Mouse (Mus musculus): ENCODE results near the gene Snx33. TPM values are rescaled to one million over a fixed set of nuclear protein-coding genes. Genes with fewer than 3 reads are reported as not detected.

Snx33 gene
- polyA plus RNA-seq, 1 experiment from 2014 or later, result 25.8 TPM

- in situ Hi-C loops (cut with MboI; ENCODE audit: low pct_unique_long_range_greater_than_20kb), result loop anchor here (5.0 kb wide), 2 partner anchors 39 to 249 kb away; no protein-coding TSS in a partner anchor
- CTCF ChIA-PET, result interaction anchor here (5.0 kb wide), 1 partner anchor 43 kb away, joined by 31 read pairs; no protein-coding TSS in a partner anchor
- no peaks in the 10 kb centered on the region for H3K27me3 ChIP-seq
- DNase-seq (ENCODE audit: low read depth, low spot score) (no peak), ATAC-seq (no peak)
- no peak for TF ChIP-seq CTCF (IDR thresholded peaks at IDR 0.05)
- POLR2A ChIA-PET, result no interaction called here
These were observed 42.1 kb downstream of the Snx33 start for GRCm38 (mm10) chr9:56886113-56886512.

DNA sequence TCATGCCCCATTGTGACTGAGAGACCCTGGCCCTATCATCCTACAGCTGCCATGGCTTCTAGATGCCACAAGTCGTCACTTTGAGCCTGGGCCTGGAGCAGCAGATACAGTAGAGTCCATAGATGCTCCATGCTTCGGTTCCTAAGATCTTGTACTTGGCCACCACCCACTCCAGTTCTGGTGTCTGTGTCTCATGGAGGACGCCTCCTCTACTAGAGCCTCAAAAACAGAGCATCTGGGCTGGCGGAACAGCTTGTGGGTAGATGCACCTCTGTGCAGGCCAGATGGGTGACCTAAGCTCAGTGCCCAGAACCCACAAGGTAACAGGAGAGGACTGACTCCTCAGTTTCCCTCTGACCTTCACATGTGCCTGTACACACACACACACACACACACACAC lies 43.8 kb downstream of the Snx33 start:
- no peak for ATAC-seq
- ChIA-PET POLR2A (interaction anchor here (0.6 kb wide), 1 partner anchor 60 kb away, joined by 4 read pairs; no protein-coding TSS in a partner anchor), CTCF (interaction anchor here (1.0 kb wide), 1 partner anchor 11 kb away, joined by 3 read pairs; no protein-coding TSS in a partner anchor)
- in situ Hi-C loops (cut with MboI; ENCODE audit: low pct_unique_long_range_greater_than_20kb), result no loop called here
- TF ChIP-seq CTCF (IDR thresholded peaks at IDR 0.05), result no peak
- DNase-seq (ENCODE audit: low read depth, low spot score), result no peak
- no peaks in the 10 kb centered on the region for H3K27me3 ChIP-seq

DNA sequence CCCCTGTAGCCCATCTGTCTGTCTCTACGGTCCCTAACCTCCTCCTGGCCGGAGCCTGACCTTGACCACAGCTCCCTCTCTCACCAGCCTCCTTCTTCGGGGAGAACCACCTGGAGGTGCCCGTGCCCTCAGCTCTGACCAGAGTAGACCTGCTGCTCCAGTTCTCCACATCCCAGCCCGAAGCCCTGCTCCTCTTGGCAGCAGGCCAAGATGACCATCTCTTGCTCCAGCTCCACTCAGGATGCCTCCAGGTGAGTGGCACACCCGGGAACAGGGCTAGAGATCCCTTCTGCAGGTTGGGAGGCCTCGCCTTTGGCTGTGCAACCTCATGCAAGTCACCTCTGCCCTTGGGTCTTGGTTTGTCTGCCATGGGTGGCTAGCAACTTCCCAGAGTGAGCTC lies 44.7 kb downstream of the Snx33 start:
- ChIA-PET POLR2A (no interaction called here), CTCF (interaction anchor here (1.0 kb wide), 1 partner anchor 10 kb away, joined by 3 read pairs; no protein-coding TSS in a partner anchor)
- H3K27me3 ChIP-seq, result no peaks in the 10 kb centered on the region
- in situ Hi-C loops (cut with MboI; ENCODE audit: low pct_unique_long_range_greater_than_20kb), result no loop called here
- DNase-seq (ENCODE audit: low read depth, low spot score) (no peak), ATAC-seq (no peak)
- TF ChIP-seq CTCF (IDR thresholded peaks at IDR 0.05), result no peak

DNA sequence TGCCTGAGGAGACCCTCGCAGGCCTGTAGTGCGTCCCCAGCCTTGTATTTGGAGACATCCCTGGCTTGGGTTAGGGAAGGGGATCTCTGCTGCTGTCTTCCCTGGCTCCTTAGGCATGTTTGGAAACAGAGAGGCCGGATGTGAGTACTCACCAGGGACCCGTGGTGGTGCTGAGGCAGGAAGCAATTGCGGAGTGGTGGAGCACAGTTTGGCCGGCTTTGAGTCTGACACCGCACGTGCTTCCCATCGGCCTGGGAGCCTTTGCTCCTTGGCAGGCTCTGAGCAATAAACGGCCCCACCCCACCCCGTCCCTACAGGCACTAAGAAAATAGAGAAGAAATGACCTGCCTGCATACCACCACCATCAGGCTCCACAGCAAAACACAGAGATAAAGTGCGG lies 45.4 kb downstream of the Snx33 start:
- ChIA-PET POLR2A (no interaction called here), CTCF (no interaction called here)
- H3K27me3 ChIP-seq, result no peaks in the 10 kb centered on the region
- DNase-seq (ENCODE audit: low read depth, low spot score) (no peak), ATAC-seq (no peak)
- TF ChIP-seq CTCF (IDR thresholded peaks at IDR 0.05), result no peak
- in situ Hi-C loops (cut with MboI; ENCODE audit: low pct_unique_long_range_greater_than_20kb), result no loop called here

DNA sequence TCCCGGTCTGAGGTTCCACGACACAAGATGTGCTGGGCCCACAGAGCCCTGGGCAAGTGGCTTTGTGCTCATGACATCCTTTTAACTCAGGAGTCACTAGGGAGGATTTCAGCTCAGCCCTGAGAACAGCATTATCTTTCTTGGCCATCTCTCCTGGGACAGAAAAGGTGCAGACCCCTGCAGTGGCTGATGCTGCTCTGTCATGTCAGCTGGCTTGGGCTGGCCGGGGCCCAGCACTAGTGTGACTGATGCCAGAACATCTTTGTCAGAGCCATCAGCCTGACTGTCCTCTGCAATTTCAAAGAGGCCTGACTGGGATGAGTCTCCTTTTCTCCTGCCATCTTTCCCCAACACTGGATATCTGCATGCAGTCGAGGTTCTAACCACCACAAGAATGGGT lies 45.9 kb downstream of the Snx33 start:
- DNase-seq (ENCODE audit: low read depth, low spot score) (no peak), ATAC-seq (no peak)
- TF ChIP-seq CTCF (IDR thresholded peaks at IDR 0.05), result no peak
- ChIA-PET CTCF (no interaction called here), POLR2A (no interaction called here)
- in situ Hi-C loops (cut with MboI; ENCODE audit: low pct_unique_long_range_greater_than_20kb), result no loop called here
- no peaks in the 10 kb centered on the region for H3K27me3 ChIP-seq

- ChIA-PET CTCF (no interaction called here), POLR2A (no interaction called here)
- in situ Hi-C loops (cut with MboI; ENCODE audit: low pct_unique_long_range_greater_than_20kb), result no loop called here
- H3K27me3 ChIP-seq, result no peaks in the 10 kb centered on the region
- TF ChIP-seq CTCF (IDR thresholded peaks at IDR 0.05), result no peak
- no peak for DNase-seq (ENCODE audit: low read depth, low spot score)
- no peak for ATAC-seq
These were observed 46.6 kb downstream of the Snx33 start for GRCm38 (mm10) chr9:56881539-56882082.

GRCm38 (mm10) chr9:56880790-56881189 lies 47.4 kb downstream of the Snx33 start:
- DNase-seq (ENCODE audit: low read depth, low spot score) (no peak), ATAC-seq (no peak)
- in situ Hi-C loops (cut with MboI; ENCODE audit: low pct_unique_long_range_greater_than_20kb), result no loop called here
- POLR2A ChIA-PET, result no interaction called here
- TF ChIP-seq CTCF (IDR thresholded peaks at IDR 0.05), result no peak
- no peaks in the 10 kb centered on the region for H3K27me3 ChIP-seq
- CTCF ChIA-PET, result interaction anchor here (1.1 to 1.6 kb wide), 2 partner anchors 24 to 33 kb away, joined by 3 read pairs; no protein-coding TSS in a partner anchor

GRCm38 (mm10) chr9:56877284-56877683 lies 50.9 kb downstream of the Snx33 start:
- in situ Hi-C loops (cut with MboI; ENCODE audit: low pct_unique_long_range_greater_than_20kb), result no loop called here
- no peak for TF ChIP-seq CTCF (IDR thresholded peaks at IDR 0.05)
- no peaks in the 10 kb centered on the region for H3K27me3 ChIP-seq
- ChIA-PET CTCF (no interaction called here), POLR2A (no interaction called here)
- DNase-seq (ENCODE audit: low read depth, low spot score), result no peak
- no peak for ATAC-seq

DNA sequence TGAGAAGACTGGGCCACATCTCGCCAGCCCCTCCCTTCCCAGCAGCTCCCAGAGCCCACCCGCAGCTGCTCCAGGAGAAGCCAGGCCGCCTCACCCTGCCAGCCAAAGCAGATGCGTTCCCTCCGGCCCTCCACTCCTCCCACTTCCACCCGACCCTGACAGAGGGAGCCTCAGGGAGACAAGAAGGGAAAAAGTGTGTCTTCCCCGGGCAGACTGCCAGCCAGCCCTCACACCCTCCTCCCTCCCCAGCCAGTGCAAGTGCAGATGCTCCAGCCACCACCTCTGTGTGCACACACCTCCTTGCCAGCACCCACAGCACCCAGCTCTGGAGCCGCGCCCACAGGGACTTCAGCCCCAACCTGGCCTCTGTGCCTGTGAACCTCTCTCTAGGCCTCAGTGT lies 51.4 kb downstream of the Snx33 start:
- ATAC-seq (no peak), DNase-seq (ENCODE audit: low read depth, low spot score) (no peak)
- no peaks in the 10 kb centered on the region for H3K27me3 ChIP-seq
- TF ChIP-seq CTCF (IDR thresholded peaks at IDR 0.05), result no peak
- in situ Hi-C loops (cut with MboI; ENCODE audit: low pct_unique_long_range_greater_than_20kb), result no loop called here
- ChIA-PET POLR2A (no interaction called here), CTCF (no interaction called here)

DNA sequence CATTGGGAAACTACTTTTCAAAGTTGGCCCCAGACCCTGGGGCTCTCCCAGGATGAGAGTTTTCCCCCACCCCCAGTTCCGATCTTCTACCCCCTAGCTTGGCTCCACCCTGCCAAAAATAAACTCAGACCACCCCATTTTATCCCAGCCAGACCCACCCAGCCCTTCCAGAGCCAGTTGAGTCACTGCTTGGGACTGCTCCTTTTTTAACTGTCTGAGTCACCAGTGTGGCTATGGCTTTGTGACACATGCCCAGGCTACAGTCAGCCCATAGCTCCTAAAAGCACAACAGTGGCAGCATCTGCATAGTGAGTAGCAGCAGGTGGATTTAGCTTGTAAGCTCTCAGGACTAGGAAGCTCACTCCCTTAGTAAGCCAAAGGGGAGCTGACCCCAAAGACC lies 55.1 kb downstream of the Snx33 start:
- no peaks in the 10 kb centered on the region for H3K27me3 ChIP-seq
- CTCF ChIA-PET, result interaction anchor here (1.0 to 1.6 kb wide), 4 partner anchors 10 to 29 kb away, joined by 3 to 5 read pairs (median 4); no protein-coding TSS in a partner anchor
- TF ChIP-seq CTCF (IDR thresholded peaks at IDR 0.05), result no peak
- DNase-seq (ENCODE audit: low read depth, low spot score), result no peak
- POLR2A ChIA-PET, result no interaction called here
- ATAC-seq, result no peak
- in situ Hi-C loops (cut with MboI; ENCODE audit: low pct_unique_long_range_greater_than_20kb), result no loop called here

- POLR2A ChIA-PET, result no interaction called here
- in situ Hi-C loops (cut with MboI; ENCODE audit: low pct_unique_long_range_greater_than_20kb), result no loop called here
- CTCF ChIA-PET, result interaction anchor here (1.0 to 1.6 kb wide), 5 partner anchors 9 to 29 kb away, joined by 3 to 5 read pairs (median 3); no protein-coding TSS in a partner anchor
- DNase-seq (ENCODE audit: low read depth, low spot score) (no peak), ATAC-seq (no peak)
- TF ChIP-seq CTCF (IDR thresholded peaks at IDR 0.05), result no peak
- H3K27me3 ChIP-seq, result no peaks in the 10 kb centered on the region
These were observed 55.9 kb downstream of the Snx33 start for GRCm38 (mm10) chr9:56872105-56872903.
